Mouse (Mus musculus): Measurements from ENCODE around the gene Tmem104.

Gene Tmem104

DNA sequence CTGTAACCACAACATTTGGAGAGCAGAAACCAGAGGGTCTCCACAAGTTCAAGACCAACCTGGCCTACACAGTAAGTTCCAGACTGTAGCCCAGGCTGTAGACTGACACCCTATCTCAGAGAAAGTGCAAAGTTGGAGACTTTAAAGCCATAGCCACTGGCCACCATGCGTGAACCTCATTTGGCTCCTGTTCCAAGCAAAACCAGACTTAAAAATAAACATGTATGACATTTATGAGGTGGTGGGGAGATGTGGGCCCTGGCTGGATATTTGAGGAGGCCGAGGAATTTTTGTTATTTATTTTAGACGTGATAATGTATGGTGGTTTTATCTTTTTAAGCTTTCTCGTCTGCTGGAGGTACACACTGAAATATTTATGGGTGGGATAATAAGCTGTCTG, 71.8 kb downstream of the Tmem104 start:
- intact Hi-C loops (cut with DNase I): no loop called here

DNA sequence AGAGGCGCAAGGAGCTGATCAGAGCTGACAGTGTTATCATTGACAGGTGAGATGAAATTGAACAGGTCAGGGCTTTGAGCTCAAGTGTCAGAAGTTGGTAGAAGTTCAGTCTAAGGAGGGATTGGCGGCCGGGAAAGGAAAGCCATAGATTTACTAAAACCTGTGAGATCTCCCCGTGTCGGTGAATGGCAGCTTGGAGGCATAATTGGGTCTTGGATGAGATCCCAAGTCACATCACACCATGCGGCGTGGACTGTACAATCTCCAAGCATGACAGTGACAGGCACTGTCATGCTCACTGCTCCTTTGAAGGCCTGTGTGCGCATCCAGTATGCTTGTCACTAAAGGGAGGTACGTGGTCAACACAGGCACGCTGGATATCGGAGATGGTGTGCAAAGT, 75.7 kb downstream of the Tmem104 start:
- intact Hi-C loops (cut with DNase I): no loop called here

DNA sequence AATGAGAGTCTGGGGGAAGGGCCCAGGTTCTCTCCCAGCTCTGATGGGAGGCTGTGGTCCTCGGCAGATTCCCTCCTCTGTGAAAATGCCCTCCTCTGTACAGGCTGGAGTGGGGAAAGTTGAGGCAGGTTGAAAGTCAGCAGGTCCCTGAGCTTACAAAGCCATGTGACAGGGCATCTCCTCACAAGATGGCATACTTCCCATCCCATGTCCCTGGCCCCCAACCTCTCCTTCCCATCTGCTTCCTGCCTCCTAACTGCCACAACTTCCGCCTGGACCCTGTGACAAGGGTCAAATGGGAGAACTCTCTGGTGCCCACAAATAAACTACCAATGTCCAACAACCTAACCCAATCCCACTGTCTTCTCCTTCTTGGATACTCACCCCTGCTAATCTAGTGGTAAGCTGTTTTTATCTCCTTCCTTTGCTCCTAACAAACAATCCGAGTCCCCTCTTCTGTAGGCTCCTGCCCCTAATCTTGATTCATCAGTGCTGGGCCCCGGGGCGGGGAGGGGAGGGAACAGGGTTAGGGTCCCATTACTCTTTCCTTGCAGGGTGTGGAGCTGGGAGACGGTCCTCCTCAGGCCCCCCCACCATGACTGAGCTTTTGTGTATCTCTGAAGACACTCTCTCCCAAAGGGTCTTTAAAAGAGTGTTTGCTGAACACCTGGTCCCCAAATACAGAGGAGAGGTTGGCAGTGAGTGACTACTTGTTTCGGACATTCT, 77.0 kb downstream of the Tmem104 start:
- intact Hi-C loops (cut with DNase I): loop anchor here (2.0 kb wide), 1 partner anchor 61 kb away; no protein-coding TSS in a partner anchor

DNA sequence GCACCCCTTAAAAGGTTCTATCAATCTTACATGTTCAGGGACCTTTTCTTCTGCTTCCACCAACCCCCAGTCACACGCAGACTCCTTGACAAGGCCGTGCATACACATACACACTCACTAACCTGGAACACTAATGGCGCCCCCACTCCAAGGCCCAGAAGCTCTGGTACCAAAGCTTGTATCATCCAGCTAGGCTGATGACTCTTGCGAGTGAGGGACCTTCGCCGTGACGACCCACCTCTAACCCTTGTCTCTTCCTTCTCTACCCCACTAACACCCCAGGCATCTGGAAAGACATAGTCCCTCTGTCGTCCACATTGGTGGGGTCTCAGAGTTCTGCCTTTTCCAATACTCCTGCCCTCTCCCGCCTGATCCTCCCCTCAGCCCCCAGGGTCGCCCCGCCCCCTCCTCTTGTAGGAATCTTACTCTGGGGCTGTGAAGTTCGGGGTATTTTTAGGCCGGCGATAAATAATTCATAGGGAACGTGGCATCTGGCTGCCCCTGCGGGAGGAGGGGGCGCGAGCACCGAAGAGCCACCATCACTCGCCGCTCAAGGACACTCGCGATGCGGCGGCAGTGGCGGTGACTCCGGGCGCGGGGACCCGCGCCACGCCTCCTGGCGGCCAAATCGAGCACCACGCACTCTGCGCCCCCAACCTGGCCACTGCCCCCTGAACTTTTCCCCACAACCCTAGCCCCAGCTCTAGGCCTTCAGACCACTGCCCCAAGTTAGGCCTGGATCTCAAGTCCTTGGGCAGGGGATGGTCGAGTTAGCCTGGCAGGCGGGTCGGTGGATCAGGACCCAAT, 77.8 kb downstream of the Tmem104 start:
- intact Hi-C loops (cut with DNase I): loop anchor here (2.0 kb wide), 1 partner anchor 62 kb away; no protein-coding TSS in a partner anchor

DNA sequence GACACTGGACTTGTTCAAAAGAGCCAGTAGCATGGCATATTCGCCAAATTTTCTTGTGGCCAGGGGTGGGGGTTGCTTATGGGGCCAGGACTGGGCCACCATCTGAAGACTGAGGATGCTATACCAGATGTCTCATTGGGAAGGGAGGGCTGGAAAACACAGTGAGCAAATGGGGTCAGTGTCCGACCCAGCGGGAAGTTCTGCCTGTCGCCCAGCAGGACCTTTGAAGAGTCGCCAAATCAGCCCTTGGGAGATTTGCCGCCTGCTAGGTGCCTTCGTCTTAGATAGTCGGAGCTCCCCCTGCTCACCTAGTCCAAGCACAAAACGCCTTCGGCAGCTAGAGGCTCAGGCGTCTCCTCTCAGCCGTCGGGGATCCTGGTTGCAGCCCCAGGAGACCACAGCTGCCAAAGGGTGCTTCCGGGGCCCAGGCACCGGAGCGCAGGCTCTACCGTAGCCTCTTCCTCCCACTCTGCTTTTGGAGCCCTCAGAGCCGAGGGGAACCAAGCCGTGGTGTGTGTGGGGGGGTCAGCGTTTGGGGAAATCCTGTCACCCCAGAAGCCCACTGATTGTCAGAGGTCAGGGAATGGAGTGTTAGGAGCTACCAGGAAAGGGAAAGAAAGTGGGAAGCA, 78.6 kb downstream of the Tmem104 start:
- intact Hi-C loops (cut with DNase I): loop anchor here (2.0 kb wide), 1 partner anchor 63 kb away; no protein-coding TSS in a partner anchor

DNA sequence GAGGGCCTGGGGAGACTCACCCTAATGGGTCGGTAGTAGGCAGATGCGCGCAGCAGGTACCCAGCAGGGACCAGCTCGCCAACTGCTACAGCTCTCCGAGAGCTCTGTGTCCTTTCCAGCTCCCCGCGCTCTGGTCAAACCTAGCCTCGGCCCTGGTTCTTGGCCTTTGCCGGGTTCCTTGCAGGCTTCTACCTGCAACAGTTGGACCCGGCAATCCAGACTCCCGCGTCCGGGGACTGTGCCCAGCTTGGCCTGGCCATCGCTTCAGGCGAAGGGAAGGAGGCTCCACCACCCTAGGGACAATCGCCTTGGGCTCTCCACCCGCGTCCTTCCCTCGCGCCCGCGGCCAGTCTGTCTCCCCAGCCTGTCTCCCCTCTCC, 79.1 kb downstream of the Tmem104 start:
- intact Hi-C loops (cut with DNase I): no loop called here

DNA sequence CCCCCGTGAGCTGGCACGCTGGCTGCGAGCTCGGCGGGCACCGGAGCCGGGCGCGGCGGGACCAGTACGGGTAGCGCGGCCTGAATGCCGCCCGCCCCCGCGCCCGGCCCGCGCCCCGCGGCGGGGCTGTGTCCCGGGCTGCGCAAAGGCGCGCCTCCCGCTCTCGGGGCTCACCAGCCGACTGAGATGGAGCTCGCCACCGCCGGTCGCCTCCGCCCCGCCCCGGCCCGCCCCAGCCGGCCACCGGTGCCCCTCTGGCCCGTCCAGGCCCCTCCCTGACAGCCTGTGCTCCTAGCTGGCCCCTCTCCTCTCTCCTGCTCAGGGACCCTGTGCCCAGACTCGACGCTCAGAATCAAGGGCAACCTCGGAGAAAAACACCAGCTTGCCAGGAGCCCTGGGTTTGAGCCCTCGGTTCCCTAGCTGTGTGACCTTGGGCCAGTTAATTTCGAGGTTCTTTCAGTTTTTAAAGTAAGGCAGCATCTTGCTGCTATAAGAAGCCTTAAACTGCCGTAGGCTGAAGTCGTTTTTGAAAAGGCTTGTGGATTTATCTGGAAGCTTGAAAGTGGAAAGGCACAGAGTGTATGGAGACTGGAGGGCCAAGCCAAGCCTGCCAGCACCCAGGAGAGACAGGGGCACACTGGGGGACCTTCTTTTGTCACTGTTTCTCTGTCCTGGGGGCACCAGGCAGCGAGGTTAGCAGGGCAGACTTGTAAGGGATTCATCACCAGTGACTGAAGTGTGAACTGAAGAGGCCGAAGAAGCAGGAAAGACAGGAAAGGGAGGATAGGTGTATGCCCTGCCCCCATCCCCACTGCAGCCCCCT, 80.0 kb downstream of the Tmem104 start, which contains the start of gene Grin2c:
Gene Grin2c (minus strand): TSS at position 183 of the 823 bp plus-strand sequence.
- intact Hi-C loops (cut with DNase I): no loop called here

DNA sequence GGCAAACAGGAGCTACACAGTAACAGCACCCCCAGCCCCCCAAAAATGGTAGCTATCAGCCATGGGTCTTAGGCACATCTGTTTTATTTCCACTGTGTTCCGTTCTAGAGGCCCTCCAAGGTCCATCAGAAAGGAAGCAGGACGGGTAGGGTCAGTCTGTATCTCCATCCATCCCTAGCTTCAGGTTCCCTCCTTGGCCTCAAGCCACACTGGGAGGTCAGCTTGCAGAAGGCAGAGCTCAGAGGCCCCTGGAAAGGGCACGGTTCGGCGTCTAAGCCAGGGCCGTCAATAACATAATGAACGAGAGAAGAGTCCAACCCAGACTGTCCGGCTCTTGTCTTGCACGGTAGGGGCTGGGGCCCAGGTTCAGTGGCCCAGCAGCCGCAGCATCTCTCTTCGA, 80.7 kb downstream of the Tmem104 start:
- intact Hi-C loops (cut with DNase I): no loop called here

DNA sequence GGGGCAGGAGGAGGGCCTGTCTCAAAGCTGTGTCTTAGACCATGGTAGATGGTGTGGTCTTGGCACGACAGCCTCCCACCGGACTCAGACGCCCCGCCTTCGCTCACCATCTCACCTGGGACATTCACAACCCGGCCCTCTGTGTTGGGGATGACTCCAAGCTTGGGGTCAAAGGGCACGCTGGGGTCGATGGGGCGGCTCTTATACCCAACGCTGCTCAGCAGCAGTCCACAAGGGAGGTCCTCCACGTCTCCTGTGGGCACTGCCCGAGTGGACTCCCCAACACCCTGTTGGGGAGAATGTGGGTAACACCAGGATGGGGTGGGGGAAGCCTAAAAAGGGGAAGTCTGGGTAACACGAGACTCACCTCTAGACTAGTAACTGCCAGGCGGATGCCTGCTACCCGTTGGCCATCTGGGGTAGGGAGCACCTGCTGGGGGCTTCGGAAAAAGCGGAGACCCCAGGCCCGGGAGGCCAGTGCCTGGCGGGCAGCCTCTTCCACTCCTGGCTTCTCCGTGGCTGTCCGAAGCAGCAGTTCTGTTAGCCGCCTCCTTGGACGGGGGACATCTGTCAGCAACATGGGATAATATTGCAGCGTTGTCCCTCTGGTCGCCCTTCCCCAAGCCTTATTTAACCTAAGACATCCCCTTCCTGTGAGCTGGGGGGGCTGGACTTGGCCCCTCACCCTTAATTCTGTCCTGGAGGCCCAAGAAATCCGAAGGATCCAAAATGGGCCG, 82.2 kb downstream of the Tmem104 start:
- intact Hi-C loops (cut with DNase I): no loop called here

DNA sequence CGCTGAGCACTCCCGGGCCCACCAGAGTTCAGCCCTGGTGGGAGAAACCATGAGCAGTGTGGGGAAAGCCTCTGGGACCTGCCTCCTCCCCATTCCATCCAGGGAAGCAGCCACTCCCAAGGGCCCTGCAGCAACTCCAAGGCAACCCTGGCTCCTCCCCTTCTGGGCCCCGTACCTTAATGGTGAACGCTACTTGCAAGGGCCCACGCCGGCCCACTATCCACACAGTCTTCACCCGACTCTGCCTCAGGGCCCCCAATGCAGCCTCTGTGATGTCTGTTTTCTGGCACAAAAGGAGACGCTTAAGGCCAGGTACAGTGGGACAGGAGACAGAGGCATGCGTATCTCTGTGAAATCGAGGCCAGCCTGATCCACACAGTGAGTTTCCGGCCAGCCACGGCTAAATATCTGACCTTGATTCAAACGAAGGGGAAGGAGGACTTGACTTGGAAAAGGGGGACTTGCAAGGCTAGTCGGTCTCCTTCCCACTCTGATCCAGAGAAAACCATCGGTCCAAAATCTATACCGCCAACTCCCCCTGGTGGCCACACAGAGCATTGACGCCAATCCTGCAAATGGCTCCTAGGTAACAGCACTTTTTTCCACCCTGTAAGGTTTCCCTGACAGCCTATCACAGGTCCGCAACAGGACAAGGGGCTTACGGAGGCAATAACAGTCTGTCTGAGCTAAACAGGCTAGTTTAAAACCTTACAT, 83.0 kb downstream of the Tmem104 start:
- intact Hi-C loops (cut with DNase I): no loop called here

DNA sequence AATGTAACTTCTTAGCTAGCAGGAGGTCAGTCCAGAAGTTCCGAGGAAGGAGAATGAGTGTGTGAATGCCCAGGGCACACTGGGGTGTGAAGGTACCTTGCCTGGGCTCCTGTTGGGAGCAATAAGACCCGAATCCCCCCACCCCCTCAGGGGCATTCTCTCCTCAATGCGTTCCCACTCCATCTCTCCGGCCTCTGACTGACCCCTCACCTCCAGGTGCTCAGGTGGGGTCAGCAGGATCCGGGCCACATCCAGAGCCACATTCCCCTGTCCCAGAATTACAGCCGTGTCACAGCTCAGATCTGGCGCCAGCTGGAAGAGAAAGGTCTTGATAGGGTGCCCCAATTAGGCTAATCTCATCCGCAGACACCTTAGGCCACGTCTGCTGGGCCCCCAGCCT, 83.8 kb downstream of the Tmem104 start:
- intact Hi-C loops (cut with DNase I): no loop called here

DNA sequence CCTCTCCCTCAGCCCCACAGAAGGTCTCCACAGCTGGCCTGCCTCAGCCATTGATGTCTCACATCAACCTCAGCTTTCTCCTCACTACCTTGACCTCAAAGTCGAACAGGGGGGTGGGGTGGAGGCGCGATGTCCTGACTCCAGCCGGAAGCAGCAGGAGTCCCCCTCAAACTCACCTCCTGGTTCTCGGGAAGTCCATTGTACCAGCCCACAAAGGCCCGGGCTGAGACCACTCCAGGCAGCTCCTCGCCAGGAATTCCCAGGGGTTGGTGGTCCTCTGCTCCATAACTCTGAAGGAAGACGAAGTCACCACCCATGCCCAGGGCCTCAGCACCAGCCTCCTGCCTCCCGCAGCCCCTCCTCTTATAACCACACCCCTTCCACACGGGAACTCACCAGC, 84.2 kb downstream of the Tmem104 start:
- intact Hi-C loops (cut with DNase I): no loop called here

DNA sequence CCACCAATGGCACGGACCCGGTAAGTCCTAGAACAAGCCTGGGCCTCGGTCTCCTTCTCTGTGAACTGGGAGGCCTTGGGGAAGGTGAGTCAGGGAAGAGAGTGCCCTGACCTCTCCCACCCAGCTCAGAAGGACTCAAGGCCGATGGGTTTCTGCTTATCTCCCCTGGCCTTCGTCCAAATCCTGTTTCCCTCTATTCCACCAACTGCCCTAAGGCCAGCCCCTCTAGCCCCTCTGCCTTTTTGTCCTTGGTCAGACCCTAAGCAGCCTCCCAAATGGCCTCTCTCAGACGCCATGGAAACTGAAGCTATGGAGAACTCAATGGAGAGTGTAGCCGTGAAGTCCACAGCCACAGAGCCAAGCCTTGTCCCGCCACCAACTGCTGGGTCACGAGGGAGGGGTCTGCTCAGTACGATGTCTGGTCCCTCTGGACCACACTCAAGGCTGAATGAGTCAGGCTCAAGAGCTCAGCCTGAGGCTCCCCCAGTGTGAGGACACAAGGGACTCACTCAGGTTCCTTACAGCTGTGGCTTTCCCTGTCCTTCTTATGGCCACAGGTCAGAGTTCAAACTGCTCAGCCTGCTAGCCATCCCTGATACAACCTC, 85.7 kb downstream of the Tmem104 start:
- intact Hi-C loops (cut with DNase I): no loop called here

DNA sequence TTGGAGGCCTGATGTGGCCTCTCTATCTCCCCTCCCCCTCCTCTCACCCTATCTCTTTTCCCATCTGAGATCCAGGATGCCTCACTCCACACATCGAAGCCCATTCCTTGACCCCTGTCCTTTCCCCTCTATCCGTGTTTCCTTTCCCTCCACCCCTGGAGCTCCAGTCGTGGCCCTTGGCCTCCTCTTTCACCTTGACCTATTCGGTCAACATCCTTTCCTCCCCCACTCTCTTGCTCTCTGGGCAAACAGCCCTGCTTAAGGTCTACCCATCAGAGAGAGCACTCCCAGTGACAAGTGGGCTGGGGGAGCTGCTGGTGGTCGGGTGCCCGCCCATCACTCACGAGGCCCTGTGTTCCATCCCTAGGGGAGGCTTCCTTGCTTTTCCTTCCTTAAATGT, 86.4 kb downstream of the Tmem104 start:
- intact Hi-C loops (cut with DNase I): no loop called here

DNA sequence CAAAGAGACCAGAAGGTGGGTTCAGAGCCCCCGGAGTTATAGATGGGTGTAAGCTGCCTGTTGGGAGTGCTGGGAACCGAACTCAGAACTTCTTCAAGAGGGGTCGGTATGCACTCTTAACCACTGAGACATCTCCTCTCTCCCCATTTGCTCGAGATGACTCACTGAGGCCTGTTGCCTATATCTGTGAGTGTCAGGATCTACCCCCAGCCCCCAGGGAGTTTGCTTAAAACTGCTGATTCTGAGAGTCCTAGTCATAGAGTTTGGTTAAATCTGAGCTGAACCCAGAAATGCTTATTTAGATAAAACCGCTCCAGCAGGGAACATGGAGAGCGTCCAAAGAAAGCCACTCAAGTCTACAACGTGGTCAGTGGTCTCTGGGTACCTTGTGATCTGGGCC, 86.9 kb downstream of the Tmem104 start:
- intact Hi-C loops (cut with DNase I): no loop called here

DNA sequence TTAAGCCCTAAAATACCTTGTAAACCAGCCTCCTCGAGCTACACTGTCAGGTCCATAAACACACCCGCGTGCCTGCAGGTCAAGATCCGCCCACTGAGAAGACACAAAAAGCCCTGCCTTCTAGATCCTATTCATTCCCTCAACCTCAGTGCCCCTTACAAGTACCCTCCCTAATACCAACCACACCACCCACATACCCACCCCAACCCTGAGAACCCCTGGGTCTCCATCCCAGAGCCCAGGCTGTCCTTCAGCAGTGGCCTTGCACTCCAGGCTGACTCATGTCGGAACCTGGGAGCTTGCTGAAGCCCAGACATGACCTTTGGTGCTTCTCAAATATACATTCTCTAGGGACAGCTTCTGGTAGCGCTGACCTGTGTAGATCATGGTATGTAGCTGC, 87.5 kb downstream of the Tmem104 start:
- intact Hi-C loops (cut with DNase I): no loop called here

DNA sequence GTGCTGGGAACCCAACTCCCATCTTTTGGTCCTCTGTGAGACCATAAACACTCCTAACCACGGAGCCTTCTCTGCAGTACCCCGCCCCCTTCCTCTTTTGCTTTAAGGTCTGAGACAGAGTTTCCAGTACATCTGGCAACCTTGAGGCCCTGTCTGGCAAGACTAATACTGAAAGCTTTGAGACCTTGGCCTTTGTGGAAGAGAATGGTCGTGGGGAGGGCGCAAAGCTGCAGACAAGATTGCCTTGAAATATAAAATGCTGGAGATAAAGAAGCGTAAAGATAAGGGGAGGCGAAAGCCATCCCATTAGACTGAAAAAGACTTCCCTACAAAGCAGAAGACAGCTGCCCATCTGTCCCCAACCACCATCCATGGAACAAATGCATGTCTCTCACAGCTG, 88.2 kb downstream of the Tmem104 start:
- intact Hi-C loops (cut with DNase I): no loop called here

DNA sequence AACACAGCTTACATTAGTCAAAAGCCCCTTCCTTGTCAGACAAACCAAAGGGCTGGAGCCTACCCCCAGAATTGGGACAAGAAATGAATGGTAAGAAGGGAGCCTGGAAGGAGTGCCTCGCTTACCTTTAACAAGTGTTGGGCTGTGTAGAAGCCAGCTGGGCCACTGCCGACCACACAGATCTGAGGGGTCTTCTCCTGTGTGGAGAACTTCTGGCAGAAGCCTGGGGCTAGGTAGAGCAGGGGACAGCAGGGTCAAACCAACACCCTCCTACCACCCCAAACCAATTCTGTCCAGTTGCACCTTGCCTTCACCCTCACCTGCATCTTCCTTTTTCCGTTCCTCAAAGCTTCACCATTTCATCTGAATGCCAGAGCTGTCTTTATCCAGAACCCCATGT, 88.7 kb downstream of the Tmem104 start:
- intact Hi-C loops (cut with DNase I): no loop called here

DNA sequence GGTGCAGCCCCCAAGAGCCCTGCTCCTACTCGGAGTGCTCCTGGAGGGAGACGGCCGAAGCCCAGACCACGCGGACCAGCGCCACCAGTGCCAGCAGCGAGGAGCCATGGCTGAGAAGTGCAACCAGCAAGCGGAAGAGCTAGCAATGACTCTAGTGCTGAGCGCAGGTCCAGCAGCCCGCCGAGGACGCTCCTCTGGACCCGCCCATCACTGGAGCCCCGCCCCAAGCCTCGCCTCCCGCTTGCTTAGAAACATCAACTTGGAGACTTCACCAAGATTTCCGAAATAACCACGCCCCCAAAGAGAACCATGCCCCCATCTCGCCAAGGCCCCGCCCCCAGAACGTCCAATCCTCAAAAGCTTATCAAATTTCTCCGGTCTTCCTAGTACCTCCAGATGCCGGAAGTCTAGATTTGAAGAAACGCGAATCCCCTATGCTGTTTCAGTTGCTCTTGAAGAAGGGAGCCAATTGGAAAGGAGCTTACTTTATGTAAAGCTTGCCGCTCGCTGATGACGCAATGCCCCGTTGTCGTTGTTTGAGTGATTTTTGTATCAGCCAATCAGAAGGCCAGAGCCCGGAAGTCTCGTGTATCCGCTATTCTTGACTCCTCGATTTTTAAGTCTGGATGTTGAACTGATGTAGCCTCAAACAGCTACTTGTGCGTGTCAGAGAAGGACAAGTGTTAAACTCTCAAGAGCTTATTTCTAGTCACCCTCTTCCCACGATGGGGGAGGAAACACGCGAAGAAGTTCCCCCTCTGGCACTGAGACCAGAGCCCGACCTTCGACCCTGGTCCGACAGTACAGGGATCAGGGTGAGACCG, 89.7 kb downstream of the Tmem104 start, which contains the start of gene Fdxr:
Gene Fdxr (minus strand): TSS at position 271 of the 824 bp plus-strand sequence.
- intact Hi-C loops (cut with DNase I): no loop called here
